Mouse (Mus musculus) E14TG2a.4 (cell line): Measurements from ENCODE around the gene Fgd2.
"Not testable (repeated sequence)": the region's sequence is repeated elsewhere in the genome, so short reads cannot be mapped to it uniquely, and the experiment has no call there.

Source experiments
- CTCF ChIP-seq: conservative IDR thresholded peaks from 2 replicates; pipeline ENCODE4 v1.5.1; 2014; ENCODE audit warnings: low read length
- NANOG ChIP-seq: IDR thresholded peaks from 2 replicates; pipeline ENCODE4 v1.6.1; 2014; ENCODE audit warnings: borderline replicate concordance, low read length, mixed read lengths
- POU5F1 ChIP-seq: IDR thresholded peaks from 2 replicates; pipeline ENCODE4 v1.6.1; 2014; ENCODE audit warnings: low read length, borderline replicate concordance

DNA sequence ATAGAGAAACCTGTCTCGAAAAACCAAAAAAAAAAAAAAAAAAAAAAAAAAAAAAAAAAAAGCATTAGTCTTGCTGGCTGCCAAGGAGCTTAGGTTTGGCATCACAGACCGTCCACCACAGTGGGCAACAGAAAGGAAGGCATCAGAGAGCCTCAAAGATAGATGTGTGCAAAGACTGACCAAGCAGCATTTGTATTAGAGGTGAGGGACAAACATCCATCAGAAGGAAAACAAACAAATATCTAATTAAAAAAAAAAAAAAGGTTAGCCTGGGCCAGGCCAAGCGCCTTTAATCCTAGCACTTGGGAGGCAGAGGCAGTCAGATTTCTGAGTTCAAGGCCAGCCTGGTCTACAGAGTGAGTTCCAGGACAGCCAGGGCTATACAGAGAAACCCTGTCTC, 43.3 kb upstream of the Fgd2 start, which contains the start of gene Pi16:
- TF ChIP-seq CTCF, POU5F1, NANOG: not testable (repeated sequence)
